Mouse (Mus musculus) ovary, postnatal 36 days (tissue): ENCODE data around the gene Ngdn.
A peak's percentile ranks its signal among the peaks of the same experiment; 100 is the strongest.
"Not testable (repeated sequence)": the region's sequence is repeated elsewhere in the genome, so short reads cannot be mapped to it uniquely, and the experiment has no call there.

Experiments used
- DNase-seq: peaks from one replicate; pipeline ENCODE4 v3.0.0; 2022; ENCODE audit warnings: low spot score, mixed read lengths

Gene Ngdn

DNA sequence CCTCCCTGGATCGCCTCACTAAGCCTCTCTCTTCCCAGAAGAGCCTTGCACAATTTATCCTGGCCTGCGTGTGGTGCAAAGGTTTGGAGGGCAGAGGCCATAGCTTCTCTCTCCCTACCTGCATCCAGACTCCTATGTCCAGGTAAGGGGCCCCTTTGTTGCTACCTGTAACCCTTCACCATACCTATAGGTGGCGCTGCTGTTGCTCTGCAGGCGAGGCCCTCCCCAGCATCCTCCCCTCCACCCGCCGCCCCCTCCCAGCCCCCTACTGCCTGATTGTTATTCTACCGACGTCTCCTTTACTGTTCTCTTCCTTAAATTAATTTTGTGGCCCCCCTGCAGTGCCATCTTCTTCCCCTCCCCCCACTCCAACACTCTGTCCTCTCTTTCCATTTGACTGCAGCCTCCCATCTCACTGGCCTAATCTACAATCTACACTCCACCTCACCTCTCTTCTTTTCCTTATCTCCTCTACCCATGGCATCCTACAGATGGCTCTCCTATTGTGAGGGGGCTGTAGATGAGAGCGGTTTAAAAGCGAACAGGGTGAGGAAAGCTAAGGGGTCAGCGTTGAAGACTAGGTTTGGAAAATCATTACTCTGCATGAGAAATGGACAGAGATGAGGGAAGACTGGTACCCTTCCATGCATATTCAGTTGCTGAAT lies 13.9 kb downstream of the Ngdn start:
- DNase-seq, result no peak

DNA sequence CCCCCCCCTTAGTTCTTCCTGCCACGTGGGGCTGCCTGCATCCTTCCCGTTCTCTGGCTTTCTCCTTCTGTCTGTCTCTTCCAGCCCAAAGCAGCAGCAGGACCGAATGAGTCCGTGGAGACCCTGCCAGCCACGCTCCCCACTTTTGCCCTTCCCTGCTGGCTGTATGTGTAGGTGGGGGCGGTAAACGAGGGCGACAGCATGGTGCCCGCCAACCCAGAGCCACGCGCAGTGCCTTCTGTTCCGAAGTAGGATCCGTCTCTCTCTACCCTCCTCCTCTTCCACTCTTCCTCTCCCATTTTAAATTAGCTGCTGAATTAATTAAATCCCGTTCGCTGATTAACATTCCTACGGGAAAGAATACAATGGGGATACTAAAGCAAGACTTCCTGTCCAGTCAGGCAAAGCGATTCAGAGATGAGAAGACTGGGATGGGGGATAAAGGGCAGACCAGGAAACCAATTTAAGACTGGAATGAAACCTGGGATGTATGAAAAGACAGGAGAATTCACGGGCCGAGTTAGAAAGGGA lies 17.5 kb downstream of the Ngdn start:
- no peak for DNase-seq

DNA sequence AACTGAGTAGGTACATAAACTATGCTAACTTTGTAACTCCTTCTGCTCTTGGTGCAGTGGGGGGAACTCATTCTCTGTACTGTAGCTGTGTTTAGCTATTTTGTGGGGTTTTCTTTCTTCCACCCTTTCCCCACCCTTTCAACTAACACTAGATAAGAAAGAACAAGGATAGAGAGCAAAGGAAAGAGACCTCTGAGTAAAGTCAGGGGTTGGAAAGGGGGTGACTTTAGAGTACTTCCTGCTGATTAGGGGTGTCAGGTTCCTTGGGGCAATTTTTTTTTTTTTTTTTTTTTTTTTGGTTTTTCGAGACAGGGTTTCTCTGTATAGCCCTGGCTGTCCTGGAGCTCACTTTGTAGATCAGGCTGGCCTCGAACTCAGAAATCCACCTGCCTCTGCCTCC lies 28.4 kb downstream of the Ngdn start:
- DNase-seq, result not testable (repeated sequence)

- DNase-seq, result no peak
These were observed 32.8 kb downstream of the Ngdn start for GRCm38 (mm10) chr14:55047971-55048531.

- no peak for DNase-seq
These were observed 37.2 kb downstream of the Ngdn start for GRCm38 (mm10) chr14:55052496-55052895.

DNA sequence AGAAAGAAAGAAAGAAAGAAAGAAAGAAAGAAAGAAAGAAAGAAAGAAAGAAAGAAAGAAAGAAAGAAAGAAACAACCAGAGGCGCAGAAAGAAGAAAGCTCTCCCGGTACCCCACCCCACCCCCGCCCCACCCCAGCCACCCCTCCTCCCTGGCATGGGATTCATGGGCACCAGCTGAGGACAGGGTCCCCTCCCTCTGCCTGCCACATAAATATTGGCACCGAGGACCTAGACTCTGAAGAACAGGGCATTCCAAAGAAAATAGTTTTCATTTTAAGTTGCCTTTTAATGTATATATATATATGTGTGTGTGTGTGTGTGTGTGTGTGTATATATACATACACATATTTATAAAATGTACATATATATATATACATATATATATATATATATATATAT lies 37.8 kb downstream of the Ngdn start:
- DNase-seq, result no peak

GRCm38 (mm10) chr14:55053708-55054190 lies 38.5 kb downstream of the Ngdn start:
- DNase-seq, result no peak

DNA sequence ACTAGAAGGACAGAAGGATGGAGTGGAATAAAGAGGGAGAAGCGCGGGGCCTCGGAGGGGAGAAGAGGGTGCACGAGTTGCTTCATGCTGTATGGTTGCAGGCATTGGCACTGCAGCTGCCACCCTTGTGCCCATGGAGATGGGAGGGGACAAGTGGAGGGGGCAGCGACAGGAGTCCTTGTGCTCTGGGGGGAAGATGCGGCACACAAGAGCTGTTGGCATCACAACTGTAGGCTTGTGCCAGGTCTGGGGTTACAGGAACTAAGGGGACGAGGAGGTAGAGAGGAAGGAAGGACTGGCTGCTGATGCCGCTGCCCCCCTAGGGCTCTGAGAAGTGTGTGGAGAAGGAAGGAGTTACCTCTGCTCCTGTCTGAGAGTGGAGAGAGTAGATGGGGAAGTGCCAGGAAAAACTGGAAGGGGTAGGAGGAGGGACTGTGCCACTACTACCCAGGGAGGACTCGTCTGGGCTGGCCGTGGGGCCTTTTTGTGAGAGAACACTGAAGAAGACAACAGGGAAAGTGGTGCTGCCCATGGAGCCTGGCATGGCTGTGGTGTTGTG lies 39.0 kb downstream of the Ngdn start:
- DNase-seq, result no peak

DNA sequence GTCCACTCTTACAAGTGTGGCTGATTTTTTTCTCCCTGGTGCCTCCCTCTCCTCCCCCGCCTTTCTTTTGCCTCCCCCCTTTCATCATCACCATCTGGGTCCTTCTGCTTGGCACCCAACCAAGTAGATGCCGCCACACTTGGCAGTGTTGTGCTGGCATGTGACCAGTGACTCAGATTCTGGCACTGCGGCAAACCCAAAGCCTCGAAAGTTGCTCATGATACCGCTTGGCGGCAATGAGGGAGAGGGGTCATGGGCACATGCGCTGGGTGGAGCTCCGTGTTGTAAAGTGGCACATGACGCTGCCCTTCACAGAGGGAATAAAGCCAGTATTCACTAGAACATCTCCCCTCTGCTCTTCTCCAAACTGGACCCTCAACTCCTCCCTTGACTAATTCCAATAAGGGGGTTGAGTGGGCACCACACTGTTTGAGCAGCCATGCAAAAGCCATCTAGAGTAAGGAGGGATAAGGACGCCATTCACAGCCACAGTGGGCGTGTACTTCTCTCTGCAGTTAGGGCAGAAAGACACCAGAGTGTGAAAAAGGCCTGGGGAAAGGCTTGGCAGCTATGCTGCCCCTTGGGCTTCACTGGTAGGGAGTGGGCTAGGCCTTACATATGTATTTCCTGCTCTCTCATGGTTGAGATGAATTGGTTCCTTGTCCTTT lies 40.0 kb downstream of the Ngdn start:
- peak; percentile 73 for DNase-seq

- DNase-seq, result no peak
These were observed 43.8 kb downstream of the Ngdn start for GRCm38 (mm10) chr14:55059009-55059408.

DNA sequence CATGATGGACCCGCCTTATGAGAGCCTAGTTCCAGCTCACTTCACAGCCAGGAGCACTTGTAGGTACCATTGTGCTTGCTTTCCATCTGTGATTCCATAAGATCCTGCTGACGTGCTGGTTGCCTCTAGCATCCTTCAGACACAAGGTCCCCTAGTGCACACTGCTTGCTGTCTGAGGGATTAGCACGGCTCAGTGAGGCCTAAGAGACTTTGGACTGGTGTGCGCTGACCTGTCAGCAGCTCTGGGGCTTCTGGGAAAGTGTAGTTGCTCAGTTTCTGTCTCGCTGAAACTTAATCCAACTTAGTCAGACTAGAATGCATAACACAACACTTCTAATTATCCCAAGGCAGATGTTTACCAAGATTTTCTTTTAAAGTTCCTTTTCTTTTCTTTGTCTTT lies 44.7 kb downstream of the Ngdn start:
- DNase-seq, result no peak

GRCm38 (mm10) chr14:55061845-55062244 lies 46.6 kb downstream of the Ngdn start:
- no peak for DNase-seq

GRCm38 (mm10) chr14:55062626-55063025 lies 47.4 kb downstream of the Ngdn start:
- DNase-seq, result peak; percentile 33

DNA sequence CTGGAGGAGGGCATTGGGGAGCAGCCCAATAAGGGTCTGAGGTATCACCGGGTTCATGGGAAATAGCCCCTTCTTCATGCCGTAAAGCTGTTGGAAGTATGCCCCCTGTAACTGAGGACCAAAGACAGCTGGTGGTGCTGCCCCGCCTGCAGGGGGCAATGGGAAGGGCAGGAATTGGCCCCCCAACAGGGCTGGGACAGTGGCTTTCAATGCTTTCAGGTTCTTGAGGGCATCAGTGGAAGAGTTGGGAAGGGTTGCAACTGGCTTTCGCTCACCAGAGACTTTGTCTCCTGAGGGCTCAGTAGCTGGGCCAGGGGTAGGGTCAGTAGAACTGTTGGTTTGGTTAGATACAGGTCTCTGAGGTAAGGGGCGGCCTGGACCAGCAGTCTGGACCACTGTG lies 47.9 kb downstream of the Ngdn start:
- DNase-seq, result no peak

GRCm38 (mm10) chr14:55063581-55064381 lies 48.5 kb downstream of the Ngdn start:
- no peak for DNase-seq

- DNase-seq, result no peak
These were observed 49.5 kb downstream of the Ngdn start for GRCm38 (mm10) chr14:55064481-55065370.

GRCm38 (mm10) chr14:55065391-55065790 lies 50.1 kb downstream of the Ngdn start:
- no peak for DNase-seq

DNA sequence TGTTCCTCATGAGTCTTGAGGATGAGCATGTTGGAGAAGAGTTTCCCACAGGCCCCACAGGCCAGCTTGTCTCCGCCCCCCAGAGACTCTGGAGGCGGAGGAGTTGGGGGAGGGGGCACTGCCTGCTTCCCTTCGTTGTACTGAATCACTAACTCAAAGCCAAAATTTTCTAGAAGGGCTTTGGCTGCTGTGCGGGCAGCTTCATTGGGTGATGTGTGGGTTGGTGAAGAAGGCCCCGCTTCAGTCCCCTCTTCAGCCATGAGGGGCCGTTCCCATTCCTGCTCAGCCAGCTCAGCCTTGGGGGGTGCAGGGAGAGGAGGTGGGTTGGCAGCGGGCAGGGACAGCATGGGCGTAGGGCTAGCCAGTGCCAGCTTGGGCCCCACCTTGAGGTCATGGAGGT lies 50.8 kb downstream of the Ngdn start:
- DNase-seq, result no peak

DNA sequence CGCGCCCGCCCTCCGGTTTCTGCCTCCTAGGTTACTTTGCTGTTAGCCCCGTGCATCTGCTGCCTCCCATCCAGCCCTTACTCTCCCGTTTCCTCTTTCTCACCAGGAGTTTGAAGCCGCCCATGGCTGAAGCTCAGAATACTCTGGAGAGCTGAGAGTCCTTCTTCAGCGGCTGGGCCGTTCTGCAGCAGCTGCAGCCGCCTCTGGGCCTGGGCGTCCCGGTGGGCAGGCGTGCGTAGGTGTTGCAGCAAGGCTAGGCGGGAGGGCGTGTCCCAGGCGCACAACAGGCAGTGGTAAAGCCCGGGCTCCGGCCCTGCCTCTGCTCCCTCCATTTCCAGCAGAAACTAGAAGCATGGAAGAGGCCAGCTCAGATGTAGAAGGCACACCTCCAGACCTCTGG lies 56.5 kb downstream of the Ngdn start:
- DNase-seq, result no peak
